Mouse (Mus musculus) E14TG2a.4 (cell line): ENCODE data around the gene Pou5f1.
"Not testable (repeated sequence)": the region's sequence is repeated elsewhere in the genome, so short reads cannot be mapped to it uniquely, and the experiment has no call there.

Source experiments
- H3K27me3 ChIP-seq: 2 replicates; pipeline ENCODE4 v1.6.1; 2014; ENCODE audit warnings: low read length, control low read depth; ENCODE audit not compliant: insufficient read depth
- H3K36me3 ChIP-seq: 2 replicates; pipeline ENCODE4 v1.6.1; 2014; ENCODE audit warnings: low read length, control low read depth; ENCODE audit not compliant: insufficient read depth
- H3K4me1 ChIP-seq: replicated peaks from 2 replicates; pipeline ENCODE4 v1.6.1; 2014; ENCODE audit warnings: low read depth, low read length, control low read depth
- H3K4me3 ChIP-seq: replicated peaks from 2 replicates; pipeline ENCODE4 v1.5.1; 2014; ENCODE audit warnings: mild to moderate bottlenecking, low read length
- H3K9me3 ChIP-seq: 2 replicates; pipeline ENCODE4 v1.6.1; 2014; ENCODE audit warnings: low read length, control low read depth
- CTCF ChIP-seq: conservative IDR thresholded peaks from 2 replicates; pipeline ENCODE4 v1.5.1; 2014; ENCODE audit warnings: low read length
- NANOG ChIP-seq: IDR thresholded peaks from 2 replicates; pipeline ENCODE4 v1.6.1; 2014; ENCODE audit warnings: borderline replicate concordance, low read length, mixed read lengths
- POU5F1 ChIP-seq: IDR thresholded peaks from 2 replicates; pipeline ENCODE4 v1.6.1; 2014; ENCODE audit warnings: low read length, borderline replicate concordance

Pou5f1 gene

GRCm38 (mm10) chr17:35507556-35508260 is 1.9 kb downstream of the Pou5f1 start:
- no peaks in the 10 kb centered on the region for H3K9me3 ChIP-seq
- no peaks in the 10 kb centered on the region for H3K27me3 ChIP-seq
- H3K4me3 ChIP-seq: peak overlapping the region; percentile 99
- H3K4me1 ChIP-seq: peaks cover 60% of the 10 kb centered on the region
- TF ChIP-seq POU5F1 (no peak), CTCF (no peak), NANOG (no peak)
- H3K36me3 ChIP-seq: peaks cover 59% of the 10 kb centered on the region

- H3K4me1 ChIP-seq: peaks cover 60% of the 10 kb centered on the region
- H3K4me3 ChIP-seq: peak overlapping the region; percentile 99
- H3K27me3 ChIP-seq, H3K9me3 ChIP-seq: not testable (repeated sequence)
- peaks cover 65% of the 10 kb centered on the region for H3K36me3 ChIP-seq
Measured at GRCm38 (mm10) chr17:35508279-35508678, 2.5 kb downstream of the Pou5f1 start.

DNA sequence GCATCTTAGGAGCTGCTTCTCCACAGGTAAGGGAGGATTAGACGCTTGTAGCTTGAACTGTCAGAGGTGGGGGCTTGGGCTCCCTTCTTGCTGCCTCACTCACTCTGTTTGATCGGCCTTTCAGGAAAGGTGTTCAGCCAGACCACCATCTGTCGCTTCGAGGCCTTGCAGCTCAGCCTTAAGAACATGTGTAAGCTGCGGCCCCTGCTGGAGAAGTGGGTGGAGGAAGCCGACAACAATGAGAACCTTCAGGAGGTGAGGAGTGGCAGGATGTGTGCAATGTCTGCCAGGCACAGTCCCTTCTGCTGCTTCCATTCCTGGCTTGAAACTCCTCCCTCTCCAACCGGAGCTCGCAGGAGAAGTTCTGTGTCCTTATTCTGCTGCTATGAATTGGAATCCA is 3.5 kb downstream of the Pou5f1 start:
- TF ChIP-seq NANOG (no peak), CTCF (peak; percentile 27; the same call in 1 of the 2 replicates), POU5F1 (no peak)
- H3K9me3 ChIP-seq: no peaks in the 10 kb centered on the region
- H3K4me3 ChIP-seq: peak overlapping the region; percentile 99
- H3K36me3 ChIP-seq: peaks cover 74% of the 10 kb centered on the region
- peaks cover 63% of the 10 kb centered on the region for H3K4me1 ChIP-seq
- H3K27me3 ChIP-seq: no peaks in the 10 kb centered on the region

GRCm38 (mm10) chr17:35512916-35513626 is 7.3 kb downstream of the Pou5f1 start:
- Histone ChIP-seq H3K9me3 (no peaks in the 10 kb centered on the region), H3K36me3 (peaks cover 76% of the 10 kb centered on the region), H3K4me1 (peaks cover 78% of the 10 kb centered on the region), H3K4me3 (no peak overlapping the region), H3K27me3 (no peaks in the 10 kb centered on the region)
- TF ChIP-seq CTCF (peak; percentile 39), NANOG (no peak), POU5F1 (no peak)

DNA sequence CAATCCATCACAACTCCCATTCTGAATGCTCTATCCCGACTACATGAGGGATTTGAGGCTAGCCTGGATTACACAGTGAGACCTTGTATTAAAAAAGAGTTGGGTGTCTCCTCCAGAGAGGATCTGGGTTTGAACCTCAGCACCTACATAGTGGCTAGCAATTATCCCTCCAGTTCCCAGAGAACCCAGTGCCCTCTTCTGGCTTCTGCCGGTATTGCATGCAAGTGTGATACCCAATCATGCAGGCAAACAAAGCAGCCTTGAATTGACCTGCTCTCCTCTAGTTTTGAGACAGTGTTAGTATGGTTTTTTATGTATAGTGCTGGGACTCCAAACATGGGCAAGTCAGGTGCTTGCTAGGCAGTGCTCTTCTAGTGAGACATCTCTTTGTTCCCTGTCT is 8.1 kb downstream of the Pou5f1 start:
- Histone ChIP-seq H3K4me1 (peaks cover 81% of the 10 kb centered on the region), H3K27me3 (no peaks in the 10 kb centered on the region), H3K9me3 (no peaks in the 10 kb centered on the region), H3K36me3 (peaks cover 67% of the 10 kb centered on the region), H3K4me3 (peak overlapping the region; percentile 82; the same call in 1 of the 2 replicates)
- TF ChIP-seq POU5F1 (no peak), CTCF (peak; percentile 96), NANOG (no peak)

- H3K4me1 ChIP-seq: peaks cover 77% of the 10 kb centered on the region
- peaks cover 66% of the 10 kb centered on the region for H3K36me3 ChIP-seq
- H3K27me3 ChIP-seq: no peaks in the 10 kb centered on the region
- TF ChIP-seq POU5F1 (no peak), CTCF (no peak), NANOG (no peak)
- H3K9me3 ChIP-seq: no peaks in the 10 kb centered on the region
- peak overlapping the region; percentile 82 for H3K4me3 ChIP-seq
Measured at GRCm38 (mm10) chr17:35514756-35515155, 8.9 kb downstream of the Pou5f1 start.

GRCm38 (mm10) chr17:35515911-35516640 is 10.3 kb downstream of the Pou5f1 start:
- Histone ChIP-seq H3K9me3 (no peaks in the 10 kb centered on the region), H3K4me1 (peaks cover 83% of the 10 kb centered on the region), H3K36me3 (peaks cover 57% of the 10 kb centered on the region), H3K4me3 (peak overlapping the region; percentile 82), H3K27me3 (0 out of 2 replicates have a peak, but pooled peaks cover 3% of the 10 kb centered on the region)
- TF ChIP-seq CTCF (no peak), POU5F1 (no peak), NANOG (no peak)

- Histone ChIP-seq H3K4me1 (peaks cover 82% of the 10 kb centered on the region), H3K9me3 (no peaks in the 10 kb centered on the region), H3K27me3 (0 out of 2 replicates have a peak, but pooled peaks cover 3% of the 10 kb centered on the region), H3K36me3 (peaks cover 53% of the 10 kb centered on the region), H3K4me3 (peak within 1 kb of the TSS; percentile 82)
- TF ChIP-seq NANOG: no peak
- no peak for TF ChIP-seq CTCF
- no peak for TF ChIP-seq POU5F1
Measured at GRCm38 (mm10) chr17:35516652-35517500, 11.1 kb downstream of the Pou5f1 start, which contains the start of the genes Tcf19 and Cchcr1. Tcf19 (minus strand) TSS chr17:35516824. Cchcr1 (plus strand) TSS chr17:35517100.
